Mouse (Mus musculus): Measurements from ENCODE around the gene Kifc3.

DNA sequence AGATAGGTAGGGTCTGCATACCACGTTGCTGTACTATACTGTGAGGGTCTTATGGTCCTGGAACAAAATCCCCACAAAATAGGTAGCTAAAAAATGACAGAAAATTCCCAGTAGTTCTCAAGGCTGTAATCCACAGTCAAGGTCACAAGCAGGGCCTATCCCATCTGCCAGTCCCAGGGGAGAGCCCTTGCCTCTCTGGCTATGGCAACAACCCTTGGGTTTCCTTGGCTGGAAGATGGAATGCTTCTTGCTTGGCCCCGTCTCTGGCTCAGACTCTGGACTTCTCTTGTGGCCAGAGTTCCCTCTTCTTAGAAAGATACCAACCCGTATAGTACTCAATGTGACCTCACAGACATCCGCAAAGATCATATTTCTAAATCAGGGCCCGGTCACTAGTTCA is 47.3 kb downstream of the Kifc3 start:
- no peak for TF ChIP-seq CTCF (conservative IDR thresholded peaks at IDR 0.05 in 1 of 2, IDR thresholded peaks at IDR 0.05 in 1 of 2; ENCODE audit: low read depth in 2 of 2, low read length in 2 of 2)
- TF ChIP-seq MAX (IDR thresholded peaks at IDR 0.05; ENCODE audit: low read length): no peak
- TF ChIP-seq POLR2A (IDR thresholded peaks at IDR 0.05; ENCODE audit: low read depth, low read length): no peak
- no peak for TF ChIP-seq E2F4 (IDR thresholded peaks at IDR 0.05; ENCODE audit: insufficient replicate concordance, low read depth, low read length)
- TF ChIP-seq TBP (conservative IDR thresholded peaks at IDR 0.05; ENCODE audit: low read depth, low read length): no peak
- TF ChIP-seq MXI1 (IDR thresholded peaks at IDR 0.05; ENCODE audit: low read depth, low read length): no peak
- TF ChIP-seq MEF2A (IDR thresholded peaks at IDR 0.05; ENCODE audit: borderline replicate concordance, low read depth, low read length): no peak
- TF ChIP-seq TCF12 (IDR thresholded peaks at IDR 0.05; ENCODE audit: low read depth, low read length): no peak

Measured in CH12.LX (cell line).